Mouse (Mus musculus) T-helper 2 cell (primary cell): Measurements from ENCODE around the gene Olfr15.
"Not testable (repeated sequence)": the region's sequence is repeated elsewhere in the genome, so short reads cannot be mapped to it uniquely, and the experiment has no call there.

Experiments
- in situ Hi-C: fragments of 300-600 bp; cut with MboI, MseI; formaldehyde crosslinking; loops from one replicate; pipeline ENCODE4 v1.15.1; 2025; ENCODE audit warnings: high pct_unique_total_duplicates

The Olfr15 gene

DNA sequence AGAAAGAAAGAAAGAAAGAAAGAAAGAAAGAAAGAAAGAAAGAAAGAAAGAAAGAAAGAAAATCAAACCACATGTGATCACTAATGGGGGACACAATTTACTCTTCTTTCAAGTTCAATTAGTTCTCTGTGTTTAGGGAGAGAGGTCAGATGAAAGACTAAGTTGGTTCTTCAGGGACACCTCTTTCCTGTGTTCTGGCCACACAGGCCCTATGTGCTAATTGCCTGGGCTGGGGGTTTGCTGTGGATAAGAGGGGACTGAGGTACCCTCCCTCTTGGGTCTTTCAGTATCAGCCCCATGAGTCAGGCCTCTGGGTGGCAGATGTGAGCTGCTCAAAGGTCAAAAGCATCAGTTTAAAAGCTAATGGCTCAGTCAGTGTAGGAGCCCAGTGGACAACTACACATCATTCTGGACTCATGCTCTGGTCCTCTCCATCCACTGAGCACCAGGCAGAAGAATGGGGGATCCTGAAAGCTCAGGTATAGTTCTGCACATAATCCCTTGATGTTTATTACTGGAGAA is at the start of gene Olfr15:
TSS of gene Olfr15 (plus strand) at position 291 of the 522 bp plus-strand sequence.
- in situ Hi-C loops = no loop called here

DNA sequence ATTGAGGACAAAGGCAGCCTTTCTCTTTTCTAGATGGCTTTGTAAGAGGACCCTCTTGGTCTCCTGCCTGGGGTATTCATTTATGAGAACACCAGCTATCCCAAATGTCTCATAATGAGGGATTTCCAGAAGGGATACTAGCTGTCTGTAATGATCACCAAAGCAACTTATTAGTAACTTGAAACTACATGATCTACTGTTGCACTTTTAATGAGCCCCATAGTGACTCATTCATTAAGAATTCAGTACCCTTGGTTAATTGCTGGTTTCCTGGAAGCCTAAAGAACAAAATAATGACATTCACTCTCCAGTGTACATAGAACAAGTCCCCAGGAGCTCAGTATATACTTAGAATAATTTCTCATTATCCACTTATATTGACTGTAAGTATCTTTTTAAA is 49.4 kb upstream of the Olfr15 start:
- in situ Hi-C loops = no loop called here

DNA sequence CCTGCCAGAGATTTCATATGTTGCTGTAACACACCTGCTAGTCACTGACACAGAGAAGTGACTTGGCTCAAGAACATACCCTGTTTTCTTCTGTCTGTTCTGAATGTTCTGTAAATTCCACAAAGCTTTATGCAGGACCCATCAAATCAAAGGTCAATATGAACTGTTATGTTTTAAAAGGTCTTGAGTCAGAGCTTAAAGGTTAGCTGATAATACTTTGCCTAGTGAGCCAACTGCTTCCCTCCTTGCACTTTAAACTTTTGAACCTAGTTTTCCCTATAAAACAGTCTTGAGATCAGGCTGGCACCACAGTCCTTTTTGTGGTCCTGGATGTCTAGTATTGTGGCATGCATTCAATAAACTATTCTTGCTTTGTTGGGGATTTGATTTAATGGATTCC is 42.3 kb upstream of the Olfr15 start:
- in situ Hi-C loops = no loop called here

DNA sequence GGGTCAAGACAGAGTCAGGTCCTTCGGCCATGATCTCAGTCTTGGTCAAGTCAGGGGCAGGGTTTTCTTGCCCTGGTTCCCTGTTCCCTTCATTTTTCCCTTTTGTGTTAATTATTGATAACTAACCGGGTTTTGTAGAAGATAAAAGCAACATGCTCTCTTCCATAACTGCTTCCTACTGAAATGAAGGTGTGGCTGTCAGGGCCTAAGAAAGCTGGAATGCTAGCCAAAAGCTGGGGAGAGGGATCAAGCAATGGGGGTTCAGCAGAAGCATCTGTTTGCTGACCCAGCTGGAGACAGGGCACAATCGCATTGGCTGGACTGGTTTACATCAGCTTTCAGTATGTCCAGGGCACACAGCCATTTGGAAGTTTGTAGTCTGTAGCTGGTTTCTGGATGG is 22.5 kb upstream of the Olfr15 start:
- in situ Hi-C loops = no loop called here

DNA sequence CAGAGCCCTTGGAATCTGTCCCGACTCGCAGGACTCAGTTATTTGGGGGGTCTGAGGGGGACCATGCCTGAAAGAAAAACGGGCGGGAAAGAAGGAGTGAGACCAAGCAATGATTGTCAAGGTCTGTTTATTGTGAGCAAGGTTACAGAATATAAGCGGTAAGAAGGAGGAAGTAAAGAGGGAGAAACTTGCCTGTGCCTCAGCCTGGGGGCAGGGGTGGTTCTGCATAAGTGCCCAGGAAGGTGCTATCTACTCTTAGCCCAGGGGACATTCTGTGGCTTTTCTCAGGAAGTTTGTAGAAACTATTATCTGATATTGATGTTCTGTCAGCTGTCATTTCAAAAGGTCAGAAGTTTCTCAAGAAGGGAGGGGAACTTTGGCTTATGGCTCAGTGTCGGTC is 16.0 kb upstream of the Olfr15 start:
- in situ Hi-C loops = not testable (repeated sequence)

DNA sequence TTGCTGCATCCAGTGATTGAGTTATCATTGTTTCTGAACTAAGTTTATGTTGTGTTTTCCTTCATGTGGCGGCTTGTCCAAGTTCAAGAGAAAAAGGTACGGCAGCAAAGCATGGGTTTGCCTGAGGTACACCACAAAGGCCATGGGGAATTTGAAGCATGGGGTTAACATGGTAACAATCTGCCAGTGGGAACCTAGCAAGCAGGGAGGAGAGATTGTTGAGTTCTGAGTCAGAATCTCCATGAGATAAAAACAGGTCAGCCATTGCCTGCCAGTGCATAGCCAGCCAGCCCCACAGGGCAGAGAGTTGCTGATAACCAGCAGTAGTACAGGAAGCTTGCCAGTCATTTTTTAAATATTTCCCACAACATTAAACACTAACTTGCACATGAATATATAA is 10.5 kb upstream of the Olfr15 start:
- in situ Hi-C loops = no loop called here

DNA sequence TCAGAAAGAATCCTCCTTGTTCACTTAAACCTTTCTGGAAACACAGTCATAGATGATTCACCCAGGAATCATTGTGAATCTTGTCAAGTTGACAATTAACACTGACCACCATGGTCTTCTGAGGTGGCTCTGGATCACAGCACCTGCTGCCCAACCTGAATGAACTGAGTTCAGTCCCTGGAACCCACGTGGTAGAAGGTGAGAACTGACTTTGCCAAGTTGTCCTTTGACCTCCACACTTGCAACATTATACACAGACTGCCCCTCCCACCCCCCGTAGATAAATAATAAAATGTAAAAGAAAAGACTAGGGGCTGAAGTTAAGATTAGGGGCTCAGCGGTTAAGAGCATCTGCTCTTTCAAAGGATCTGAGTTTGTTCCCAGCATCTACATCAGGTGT is 2.7 kb upstream of the Olfr15 start:
- in situ Hi-C loops = no loop called here

GRCm38 (mm10) chr16:3829727-3830126 is 951 bp upstream of the Olfr15 start:
- in situ Hi-C loops = no loop called here

DNA sequence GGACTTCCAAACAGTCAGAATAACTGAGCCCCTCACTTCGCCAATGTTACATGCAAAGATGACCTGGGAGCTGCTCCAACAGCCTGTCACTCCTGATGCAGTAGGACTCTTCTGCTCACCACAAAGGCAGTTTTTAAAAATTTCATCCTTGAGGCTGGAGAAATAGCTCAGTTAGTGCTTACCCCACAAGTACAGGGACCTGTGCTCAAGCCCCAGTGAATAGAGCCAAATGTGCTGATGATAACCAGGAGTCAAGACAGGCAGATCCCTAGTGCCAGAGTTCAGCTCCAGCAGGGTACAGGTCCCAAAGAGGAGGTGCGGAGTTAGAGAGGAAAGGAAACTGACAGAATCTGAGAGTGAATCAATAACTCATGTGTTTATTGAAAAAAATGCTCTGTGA is 4.8 kb downstream of the Olfr15 start:
- in situ Hi-C loops = no loop called here

DNA sequence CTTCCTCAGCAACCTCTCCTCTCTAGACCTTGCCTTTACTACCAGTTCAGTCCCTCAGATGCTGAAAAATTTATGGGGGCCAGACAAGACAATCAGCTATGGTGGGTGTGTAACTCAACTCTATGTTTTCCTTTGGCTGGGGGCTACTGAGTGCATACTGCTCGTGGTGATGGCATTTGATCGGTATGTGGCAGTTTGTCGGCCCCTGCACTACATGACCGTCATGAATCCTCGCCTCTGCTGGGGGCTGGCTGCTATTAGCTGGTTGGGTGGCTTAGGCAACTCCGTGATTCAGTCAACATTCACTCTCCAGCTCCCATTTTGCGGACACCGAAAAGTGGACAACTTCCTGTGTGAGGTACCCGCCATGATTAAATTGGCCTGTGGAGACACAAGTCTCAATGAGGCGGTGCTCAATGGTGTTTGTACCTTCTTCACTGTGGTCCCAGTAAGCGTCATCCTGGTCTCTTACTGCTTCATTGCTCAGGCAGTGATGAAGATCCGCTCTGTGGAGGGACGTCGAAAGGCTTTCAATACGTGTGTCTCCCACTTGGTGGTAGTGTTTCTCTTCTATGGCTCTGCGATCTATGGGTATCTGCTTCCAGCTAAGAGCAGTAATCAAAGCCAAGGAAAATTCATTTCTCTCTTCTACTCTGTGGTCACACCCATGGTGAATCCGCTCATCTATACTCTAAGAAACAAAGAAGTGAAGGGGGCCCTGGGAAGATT is 8.6 kb downstream of the Olfr15 start:
- in situ Hi-C loops = no loop called here

DNA sequence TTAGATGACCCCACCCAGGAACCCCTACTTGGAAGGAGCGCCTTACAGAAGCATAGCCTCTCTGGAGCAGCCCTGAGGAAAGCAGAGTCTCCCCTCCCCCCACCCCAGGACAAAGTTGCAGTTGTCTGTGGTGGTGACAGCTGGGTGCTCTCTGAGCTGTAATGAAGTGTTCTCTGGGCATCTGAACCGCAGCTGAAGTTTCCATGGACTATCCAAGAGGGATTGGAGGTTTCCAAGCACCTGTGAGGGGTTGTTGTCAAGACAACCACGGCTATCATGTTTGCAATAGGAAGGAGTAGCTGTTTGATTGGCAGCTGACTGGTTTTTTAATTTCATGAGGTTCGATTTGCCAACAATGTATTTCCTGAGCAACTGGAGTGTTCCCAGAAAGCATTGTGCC is 12.3 kb downstream of the Olfr15 start:
- in situ Hi-C loops = no loop called here

GRCm38 (mm10) chr16:3843796-3844195 is 13.1 kb downstream of the Olfr15 start:
- in situ Hi-C loops = no loop called here

DNA sequence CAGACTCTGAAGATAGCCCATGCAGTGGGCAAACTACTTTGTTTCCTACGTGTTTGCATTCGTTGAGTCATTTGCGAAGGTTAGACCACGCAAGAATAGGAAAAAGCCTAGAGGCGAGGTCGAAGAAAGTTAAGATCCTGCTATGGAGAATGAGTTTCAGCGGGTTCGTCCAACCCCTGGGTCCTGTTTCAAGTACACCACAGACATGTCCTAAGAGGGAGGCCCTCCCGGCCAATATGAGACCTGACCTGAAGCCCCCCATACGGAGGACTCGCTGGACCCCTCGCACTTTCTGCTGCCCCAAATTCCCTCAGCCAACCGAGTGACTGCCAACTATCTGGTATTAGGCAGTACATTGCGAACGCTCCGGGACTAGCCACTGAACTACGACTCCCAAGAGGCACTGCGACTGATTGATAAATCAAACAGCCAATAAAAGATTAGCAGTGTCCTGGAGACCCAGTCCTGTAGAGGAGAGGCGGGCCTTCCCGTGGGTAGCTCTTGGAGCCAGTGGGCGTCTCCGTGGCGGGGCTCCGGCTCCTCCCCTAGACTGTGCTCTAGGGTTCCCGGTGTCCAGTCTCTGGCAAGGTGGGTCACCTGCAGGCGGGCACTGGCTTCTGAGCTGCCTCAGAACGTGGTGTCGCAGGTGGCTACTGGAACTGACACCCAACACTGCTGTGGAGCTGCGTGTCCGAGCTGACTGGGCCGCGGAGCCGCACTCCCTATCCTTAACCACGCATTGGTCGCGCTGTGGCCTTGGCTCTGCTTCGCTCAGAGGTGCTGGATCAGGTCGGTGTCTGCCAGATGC is 16.2 kb downstream of the Olfr15 start, which contains the start of gene Zfp174:
TSS of gene Zfp174 (plus strand) at position 558 of the 808 bp plus-strand sequence.
- in situ Hi-C loops = loop anchor here (5.0 kb wide), 1 partner anchor 60 kb away; the partner anchor contains the start of genes 1700037C18Rik and Cluap1

GRCm38 (mm10) chr16:3847871-3848270 is 17.2 kb downstream of the Olfr15 start:
- in situ Hi-C loops = loop anchor here (5.0 kb wide), 1 partner anchor 59 kb away; the partner anchor contains the start of genes 1700037C18Rik and Cluap1

GRCm38 (mm10) chr16:3848416-3848815 is 17.7 kb downstream of the Olfr15 start:
- in situ Hi-C loops = loop anchor here (5.0 kb wide), 1 partner anchor 59 kb away; the partner anchor contains the start of genes 1700037C18Rik and Cluap1

DNA sequence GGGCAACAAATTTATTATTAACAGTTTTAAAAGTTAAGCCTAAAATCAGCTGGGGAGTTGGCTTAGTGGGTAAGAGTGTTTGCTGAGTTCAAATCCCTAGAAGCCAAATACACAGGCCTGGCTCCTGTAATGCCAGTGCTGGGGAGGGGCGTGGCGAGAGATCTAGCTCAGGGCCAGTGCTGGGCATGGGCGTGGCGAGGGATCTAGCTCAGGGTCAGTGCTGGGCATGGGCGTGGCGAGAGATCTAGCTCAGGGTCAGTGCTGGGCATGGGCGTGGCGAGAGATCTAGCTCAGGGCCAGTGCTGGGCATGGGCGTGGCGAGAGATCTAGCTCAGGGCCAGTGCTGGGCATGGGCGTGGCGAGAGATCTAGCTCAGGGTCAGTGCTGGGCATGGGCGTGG is 20.6 kb downstream of the Olfr15 start:
- in situ Hi-C loops = not testable (repeated sequence)

DNA sequence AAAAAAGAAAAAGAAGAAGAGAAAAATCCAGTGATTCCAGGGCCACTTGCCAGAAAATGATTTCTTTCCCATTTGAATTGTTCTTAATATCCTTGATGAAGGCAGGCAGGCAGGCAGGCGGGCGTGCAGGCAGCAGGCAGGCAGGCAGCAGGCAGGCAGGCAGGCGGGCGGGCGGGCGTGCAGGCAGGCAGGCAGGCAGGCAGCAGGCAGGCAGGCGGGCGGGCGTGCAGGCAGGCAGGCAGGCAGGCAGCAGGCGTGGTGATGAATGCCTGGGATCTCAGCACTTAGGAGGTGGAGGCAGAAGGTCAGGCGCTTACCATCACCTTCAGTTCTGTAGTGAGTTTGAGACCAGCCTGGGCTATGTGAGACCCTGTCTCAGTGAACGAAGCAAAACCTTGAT is 21.9 kb downstream of the Olfr15 start:
- in situ Hi-C loops = no loop called here

GRCm38 (mm10) chr16:3854437-3855182 is 23.9 kb downstream of the Olfr15 start:
- in situ Hi-C loops = no loop called here

DNA sequence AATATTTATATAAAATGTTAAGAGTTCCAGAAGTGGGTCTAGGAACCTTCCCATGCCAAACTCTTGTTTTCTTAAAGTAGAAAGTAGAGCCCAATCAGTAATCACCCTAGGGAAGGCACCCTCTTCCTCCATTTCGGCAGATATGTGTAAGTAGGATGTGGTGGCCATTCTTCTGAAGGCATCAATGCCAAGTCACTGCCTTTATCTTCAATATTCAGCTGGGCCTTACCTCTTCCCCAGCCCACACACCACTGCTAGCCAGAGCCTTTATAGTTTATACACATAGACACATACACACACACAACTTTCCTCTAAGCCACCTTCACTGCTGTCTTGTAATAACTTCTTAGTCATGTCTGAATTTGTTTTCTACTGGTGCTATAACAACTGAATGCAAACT is 25.1 kb downstream of the Olfr15 start:
- in situ Hi-C loops = no loop called here

GRCm38 (mm10) chr16:3859254-3859653 is 28.6 kb downstream of the Olfr15 start:
- in situ Hi-C loops = no loop called here

GRCm38 (mm10) chr16:3871815-3872214 is 41.1 kb downstream of the Olfr15 start:
- in situ Hi-C loops = no loop called here
